Mouse (Mus musculus) T-helper 2 cell (primary cell): ENCODE results near the gene Rnf185.

Source experiments
- in situ Hi-C: fragments of 300-600 bp; cut with MboI, MseI; formaldehyde crosslinking; loops from one replicate; pipeline ENCODE4 v1.15.1; 2025; ENCODE audit warnings: high pct_unique_total_duplicates

Rnf185 gene

GRCm38 (mm10) chr11:3452167-3452639 is at the start of gene Rnf185:
Rnf185 (minus strand) TSS chr11:3452363.
- in situ Hi-C loops: no loop called here

GRCm38 (mm10) chr11:3497296-3497695 is 45.1 kb upstream of the Rnf185 start:
- in situ Hi-C loops: no loop called here

- in situ Hi-C loops: no loop called here
Measured at GRCm38 (mm10) chr11:3496756-3497155, 44.6 kb upstream of the Rnf185 start.

GRCm38 (mm10) chr11:3495496-3495895 is 43.3 kb upstream of the Rnf185 start:
- in situ Hi-C loops: no loop called here

GRCm38 (mm10) chr11:3494857-3495256 is 42.7 kb upstream of the Rnf185 start:
- in situ Hi-C loops: no loop called here

- in situ Hi-C loops: no loop called here
Measured at GRCm38 (mm10) chr11:3492748-3493147, 40.6 kb upstream of the Rnf185 start.

- in situ Hi-C loops: no loop called here
Measured at GRCm38 (mm10) chr11:3489036-3489435, 36.9 kb upstream of the Rnf185 start.

- in situ Hi-C loops: no loop called here
Measured at GRCm38 (mm10) chr11:3487952-3488570, 35.9 kb upstream of the Rnf185 start, which contains the start of gene Pla2g3. Pla2g3 (plus strand) TSS chr11:3488284.

GRCm38 (mm10) chr11:3486349-3486748 is 34.2 kb upstream of the Rnf185 start:
- in situ Hi-C loops: no loop called here

GRCm38 (mm10) chr11:3483980-3484642 is 31.9 kb upstream of the Rnf185 start:
- in situ Hi-C loops: no loop called here

- in situ Hi-C loops: loop anchor here (10.0 kb wide), 1 partner anchor 139 kb away; no protein-coding TSS in a partner anchor
Measured at GRCm38 (mm10) chr11:3475489-3475888, 23.3 kb upstream of the Rnf185 start.

GRCm38 (mm10) chr11:3474480-3475115 is 22.4 kb upstream of the Rnf185 start:
- in situ Hi-C loops: loop anchor here (5.0 to 10.0 kb wide), 2 partner anchors 38 to 140 kb away; partner anchors contain the start of gene Selenom

GRCm38 (mm10) chr11:3472484-3472883 is 20.3 kb upstream of the Rnf185 start:
- in situ Hi-C loops: loop anchor here (5.0 to 10.0 kb wide), 2 partner anchors 40 to 142 kb away; partner anchors contain the start of gene Selenom

GRCm38 (mm10) chr11:3471448-3471850 is 19.3 kb upstream of the Rnf185 start:
- in situ Hi-C loops: loop anchor here (5.0 to 10.0 kb wide), 2 partner anchors 41 to 143 kb away; partner anchors contain the start of gene Selenom

GRCm38 (mm10) chr11:3462846-3463245 is 10.7 kb upstream of the Rnf185 start:
- in situ Hi-C loops: no loop called here

- in situ Hi-C loops: no loop called here
Measured at GRCm38 (mm10) chr11:3459105-3459468, 6.9 kb upstream of the Rnf185 start.

- in situ Hi-C loops: no loop called here
Measured at GRCm38 (mm10) chr11:3458428-3459104, 6.4 kb upstream of the Rnf185 start.

- in situ Hi-C loops: no loop called here
Measured at GRCm38 (mm10) chr11:3456354-3456753, 4.2 kb upstream of the Rnf185 start.

- in situ Hi-C loops: no loop called here
Measured at GRCm38 (mm10) chr11:3454506-3454905, 2.3 kb upstream of the Rnf185 start.

GRCm38 (mm10) chr11:3453467-3453866 is 1.3 kb upstream of the Rnf185 start:
- in situ Hi-C loops: no loop called here

GRCm38 (mm10) chr11:3452769-3453168 is 606 bp upstream of the Rnf185 start:
- in situ Hi-C loops: no loop called here

- in situ Hi-C loops: no loop called here
Measured at GRCm38 (mm10) chr11:3451701-3452163, 431 bp downstream of the Rnf185 start.
